Mouse (Mus musculus) megakaryocyte, embryonic 14.5 days (primary cell): ENCODE measurements around the gene Cisd1.

ENCODE experiments used
- FLI1 ChIP-seq: IDR thresholded peaks from 2 replicates; pipeline ENCODE4 v1.6.1; 2012; ENCODE audit warnings: low read length, inconsistent platforms, mixed read lengths
- GATA1 ChIP-seq: IDR thresholded peaks from 3 replicates; pipeline ENCODE4 v1.6.1; 2012; ENCODE audit warnings: mixed read lengths, low read length, inconsistent platforms, borderline replicate concordance

GRCm38 (mm10) chr10:71329295-71329694, 15.5 kb downstream of the Cisd1 start:
- TF ChIP-seq FLI1 (no peak), GATA1 (no peak)
